Mouse (Mus musculus) kidney, postnatal 36 days (tissue): ENCODE measurements around the gene Casp7.

Experiments
- DNase-seq, 2 experiments: peaks; one replicate each; pipeline ENCODE4 v3.0.0; 2021 to 2022; ENCODE audit warnings: mixed read lengths in 2 of 2

The Casp7 gene

GRCm38 (mm10) chr19:56474869-56475550, 78.1 kb downstream of the Casp7 start:
- DNase-seq = peak in 1 of 2 experiments; percentile 59

- no peak for DNase-seq
Measured at GRCm38 (mm10) chr19:56476546-56476945, 79.6 kb downstream of the Casp7 start.

GRCm38 (mm10) chr19:56477253-56477652, 80.3 kb downstream of the Casp7 start:
- no peak for DNase-seq

GRCm38 (mm10) chr19:56477832-56478231, 80.9 kb downstream of the Casp7 start:
- DNase-seq = peak; percentile 45 to 51

GRCm38 (mm10) chr19:56484630-56485375, 87.9 kb downstream of the Casp7 start:
- peak in 1 of 2 experiments; percentile 20 for DNase-seq

- DNase-seq = peak; percentile 32 to 53
Measured at GRCm38 (mm10) chr19:56485376-56486271, 88.7 kb downstream of the Casp7 start.

- DNase-seq = no peak
Measured at GRCm38 (mm10) chr19:56486926-56487325, 90.0 kb downstream of the Casp7 start.

- DNase-seq = no peak
Measured at GRCm38 (mm10) chr19:56487339-56487738, 90.4 kb downstream of the Casp7 start.

- DNase-seq = no peak
Measured at GRCm38 (mm10) chr19:56489601-56490000, 92.7 kb downstream of the Casp7 start.
